Mouse (Mus musculus) left cerebral cortex, postnatal 36 days (tissue): ENCODE measurements around the gene Camk1d. TPM values are rescaled to one million over a fixed set of nuclear protein-coding genes. Genes with fewer than 3 reads are reported as not detected.

ENCODE experiments used
- DNase-seq, 2 experiments: peaks; one replicate each; pipeline ENCODE4 v3.0.0; 2021 to 2022; ENCODE audit warnings: low spot score in 2 of 2, mixed read lengths in 1 of 2
- intact Hi-C: fragments of 180-260 bp; cut with DNase I; formaldehyde crosslinking; loops from one replicate; pipeline ENCODE4 v1.15.1; 2025
- total RNA-seq, 2 experiments: library from RNA; stranded (reverse); gene quantifications; 2 replicates each; pipeline ENCODE4 v1.2.3; 2021

Gene Camk1d
- total RNA-seq, 2 experiments from 2014 or later = 121 to 124 TPM

GRCm38 (mm10) chr2:5533868-5534267 is 180.4 kb downstream of the Camk1d start:
- DNase-seq = peak; percentile 26 to 40
- intact Hi-C loops = loop anchor here (10.0 kb wide), 1 partner anchor 181 kb away; the partner anchor contains the start of gene Camk1d

DNA sequence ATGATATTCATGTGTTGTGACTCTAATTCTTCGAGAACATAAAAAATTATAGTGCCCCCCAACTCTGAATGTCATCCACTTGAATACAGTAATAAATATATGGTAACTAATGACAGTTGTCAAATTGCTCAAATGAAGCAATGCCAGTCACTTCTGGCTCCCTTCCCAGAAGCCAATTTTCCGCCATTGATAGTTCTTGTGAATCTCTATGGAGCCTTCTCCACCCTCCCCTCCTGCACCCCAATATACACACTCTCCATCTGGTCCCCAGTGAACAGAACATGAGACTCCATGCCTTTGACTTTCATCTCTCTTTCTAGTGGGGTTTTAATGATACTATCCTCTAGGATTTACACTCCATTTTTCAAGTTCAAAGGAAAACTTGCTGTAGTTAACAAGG is 184.3 kb downstream of the Camk1d start:
- intact Hi-C loops = loop anchor here (10.0 kb wide), 1 partner anchor 185 kb away; the partner anchor contains the start of gene Camk1d
- no peak for DNase-seq

DNA sequence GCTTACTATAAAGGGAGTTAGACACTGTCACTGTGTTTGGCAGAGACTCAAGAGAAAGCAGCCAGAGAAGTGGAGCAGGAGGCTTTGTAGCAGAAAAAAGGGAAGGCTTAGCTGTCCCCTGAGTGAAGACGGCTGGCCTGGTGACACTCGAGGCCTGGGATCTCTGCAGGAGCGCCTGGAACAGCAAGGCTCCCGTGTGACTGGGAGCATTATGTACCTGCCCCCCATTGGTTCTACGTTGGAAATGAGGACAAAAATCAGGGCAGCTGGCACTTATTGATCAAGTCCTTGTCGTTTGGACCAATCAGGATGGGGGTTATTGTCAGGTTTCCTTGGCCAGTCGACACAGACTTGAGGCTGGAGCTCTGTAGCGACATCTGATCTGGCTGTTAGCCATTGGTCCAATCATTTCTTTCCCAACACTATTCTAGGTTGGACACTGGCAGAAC is 195.1 kb downstream of the Camk1d start:
- intact Hi-C loops = no loop called here
- peak; percentile 18 to 25 for DNase-seq

DNA sequence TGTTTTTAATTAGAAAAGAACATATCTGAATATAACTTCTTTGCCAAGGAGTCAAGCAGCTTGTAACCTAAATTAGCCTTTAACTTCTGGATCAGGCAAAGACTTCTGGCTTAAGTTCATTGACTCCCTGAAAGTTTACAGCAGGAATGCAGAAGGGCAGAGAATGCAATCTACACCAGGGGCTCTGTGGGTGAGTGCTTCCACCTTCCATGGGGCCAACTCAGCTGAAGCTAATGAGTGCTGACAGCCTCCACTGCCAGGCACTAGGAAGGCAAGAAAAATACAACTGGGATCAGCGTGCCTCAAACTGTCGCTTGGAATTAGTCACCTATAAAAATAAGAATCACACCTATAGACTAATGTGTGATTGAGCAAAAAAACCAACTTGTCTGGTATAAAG is 199.2 kb downstream of the Camk1d start:
- intact Hi-C loops = no loop called here
- DNase-seq = no peak

GRCm38 (mm10) chr2:5514095-5514494 is 200.2 kb downstream of the Camk1d start:
- no peak for DNase-seq
- intact Hi-C loops = no loop called here

GRCm38 (mm10) chr2:5513621-5514020 is 200.7 kb downstream of the Camk1d start:
- DNase-seq = no peak
- intact Hi-C loops = no loop called here

DNA sequence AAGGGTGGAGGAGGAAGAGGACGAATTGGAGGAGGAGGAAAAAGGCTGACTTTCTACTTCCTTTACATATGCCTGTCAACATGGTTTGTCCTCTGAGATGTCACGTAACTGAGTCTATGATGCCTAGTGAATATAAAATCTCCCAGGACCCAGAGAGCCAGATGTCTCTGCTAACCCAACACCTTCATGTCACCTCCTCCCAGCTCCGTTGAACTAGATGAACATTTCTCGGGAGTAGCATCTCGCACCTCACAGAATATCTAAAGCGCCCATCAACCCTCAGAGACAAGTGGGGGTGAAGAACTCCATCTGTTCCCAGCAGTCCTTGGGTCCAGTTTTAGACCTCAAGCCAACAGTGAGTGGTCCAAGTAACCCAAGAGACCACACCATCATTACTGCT is 204.3 kb downstream of the Camk1d start:
- no peak for DNase-seq
- intact Hi-C loops = no loop called here

- DNase-seq = no peak
- intact Hi-C loops = no loop called here
These were observed 214.7 kb downstream of the Camk1d start for GRCm38 (mm10) chr2:5499620-5500019.

GRCm38 (mm10) chr2:5489916-5490315 is 224.4 kb downstream of the Camk1d start:
- DNase-seq = no peak
- intact Hi-C loops = no loop called here

DNA sequence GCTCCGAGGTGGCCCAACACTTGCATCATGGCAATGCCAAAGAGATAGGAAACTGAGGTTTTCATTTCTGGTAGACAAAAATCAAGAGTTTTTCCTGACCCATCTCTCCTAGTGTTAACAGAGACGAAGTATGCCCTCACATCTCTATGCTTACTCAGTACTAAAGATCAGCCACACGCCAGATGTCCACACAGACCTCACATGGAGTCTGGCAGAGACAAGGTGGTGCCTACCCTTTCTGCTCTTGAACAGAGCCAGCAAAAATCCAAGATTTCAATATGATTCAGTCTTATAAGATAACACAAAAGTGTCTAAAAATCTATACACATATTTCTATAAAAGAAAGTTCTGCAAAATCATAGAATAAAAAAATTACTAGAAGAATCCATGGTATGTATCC is 227.0 kb downstream of the Camk1d start:
- no peak for DNase-seq
- intact Hi-C loops = no loop called here

DNA sequence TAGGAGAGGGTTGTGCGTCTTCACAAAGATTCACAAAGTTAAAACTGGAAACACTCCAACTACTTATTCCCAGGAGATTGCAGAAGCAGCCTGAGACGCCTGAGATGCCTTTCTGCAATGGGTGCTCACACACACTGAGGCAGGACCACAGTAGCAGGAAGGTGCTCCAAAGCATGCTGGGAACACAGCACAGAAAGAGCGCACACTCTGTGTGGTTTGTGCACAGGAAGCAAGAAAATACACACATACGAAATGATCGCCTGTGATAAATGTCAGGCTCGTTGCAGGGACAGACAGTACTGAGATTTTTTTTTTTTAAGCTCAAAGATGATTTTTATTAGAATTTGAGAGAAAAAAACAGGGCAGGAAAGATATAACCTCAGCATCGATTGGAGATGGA is 227.7 kb downstream of the Camk1d start:
- DNase-seq = no peak
- intact Hi-C loops = no loop called here

GRCm38 (mm10) chr2:5485786-5486185 is 228.5 kb downstream of the Camk1d start:
- no peak for DNase-seq
- intact Hi-C loops = no loop called here

- intact Hi-C loops = no loop called here
- no peak for DNase-seq
These were observed 234.4 kb downstream of the Camk1d start for GRCm38 (mm10) chr2:5479886-5480285.

DNA sequence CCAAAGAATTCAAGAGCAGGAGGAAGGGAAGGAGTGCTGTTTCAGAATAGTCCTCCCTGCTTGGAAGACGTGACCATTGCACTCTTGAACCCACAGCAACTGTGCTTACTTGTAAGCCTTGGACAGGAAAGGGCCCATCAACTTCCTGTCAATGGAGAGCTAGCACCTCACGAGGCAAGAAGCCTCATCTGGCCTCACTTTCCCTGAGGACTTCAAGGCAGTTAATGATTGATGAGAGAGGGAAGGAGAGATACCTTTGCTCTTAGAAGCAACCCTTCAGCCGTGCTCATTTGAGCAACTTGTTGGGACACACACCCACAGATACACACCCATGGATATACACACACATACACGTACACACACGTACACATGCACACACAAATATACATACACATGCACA is 235.6 kb downstream of the Camk1d start:
- DNase-seq = no peak
- intact Hi-C loops = no loop called here

- intact Hi-C loops = no loop called here
- DNase-seq = no peak
These were observed 236.1 kb downstream of the Camk1d start for GRCm38 (mm10) chr2:5478256-5478655.

DNA sequence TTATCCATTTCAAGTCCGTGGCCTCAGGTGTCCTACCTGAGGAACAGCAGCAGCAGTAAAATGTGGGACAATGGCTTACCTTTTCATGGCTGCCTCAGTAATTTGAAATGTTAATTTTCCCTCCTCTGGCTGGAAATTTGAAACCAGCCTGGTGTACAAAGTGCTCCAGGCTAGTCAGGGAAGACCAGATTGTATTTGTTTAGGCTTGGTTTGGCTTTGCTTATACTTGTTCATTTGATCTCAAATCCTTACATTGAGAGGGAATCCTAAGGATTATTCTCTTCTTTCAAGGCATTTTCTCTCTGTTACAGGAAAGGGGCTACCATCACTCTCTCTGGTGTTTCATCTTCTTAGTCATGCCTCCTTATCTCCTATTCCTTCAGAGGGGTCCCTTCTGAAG is 236.8 kb downstream of the Camk1d start:
- intact Hi-C loops = no loop called here

DNA sequence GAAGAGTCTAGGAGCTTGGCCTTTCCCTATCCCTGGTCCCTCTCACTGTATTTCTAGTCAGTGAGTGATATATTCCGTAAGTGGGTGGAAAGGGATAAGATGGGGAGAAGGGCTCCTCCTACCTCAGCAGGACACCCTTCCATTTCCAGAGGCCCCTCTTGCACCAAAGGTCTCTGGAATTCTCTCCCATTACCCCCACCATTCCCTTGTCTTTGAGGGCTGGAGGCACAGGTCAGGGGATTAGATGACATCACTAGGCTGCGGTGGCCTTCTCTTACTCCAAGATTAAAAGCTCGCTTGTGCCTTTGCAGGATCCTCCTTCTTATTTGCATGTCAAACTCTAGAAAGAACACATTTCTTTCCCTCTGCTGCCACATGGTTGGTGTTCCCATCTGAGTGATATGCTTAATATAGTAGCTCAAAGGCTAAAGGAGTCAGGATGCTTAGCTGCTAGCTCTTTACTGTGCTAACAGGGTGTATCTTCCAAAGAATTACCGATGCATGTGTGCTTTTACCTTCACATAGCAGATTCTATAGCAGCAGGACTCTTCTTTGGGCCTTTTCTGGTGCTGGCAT is 244.9 kb downstream of the Camk1d start:
- peak; percentile 29 to 56 for DNase-seq
- intact Hi-C loops = no loop called here

More for the DNA sequence above, 236.8 kb downstream of the Camk1d start:
- DNase-seq = no peak

GRCm38 (mm10) chr2:5467537-5467936 is 246.8 kb downstream of the Camk1d start:
- intact Hi-C loops = no loop called here

DNA sequence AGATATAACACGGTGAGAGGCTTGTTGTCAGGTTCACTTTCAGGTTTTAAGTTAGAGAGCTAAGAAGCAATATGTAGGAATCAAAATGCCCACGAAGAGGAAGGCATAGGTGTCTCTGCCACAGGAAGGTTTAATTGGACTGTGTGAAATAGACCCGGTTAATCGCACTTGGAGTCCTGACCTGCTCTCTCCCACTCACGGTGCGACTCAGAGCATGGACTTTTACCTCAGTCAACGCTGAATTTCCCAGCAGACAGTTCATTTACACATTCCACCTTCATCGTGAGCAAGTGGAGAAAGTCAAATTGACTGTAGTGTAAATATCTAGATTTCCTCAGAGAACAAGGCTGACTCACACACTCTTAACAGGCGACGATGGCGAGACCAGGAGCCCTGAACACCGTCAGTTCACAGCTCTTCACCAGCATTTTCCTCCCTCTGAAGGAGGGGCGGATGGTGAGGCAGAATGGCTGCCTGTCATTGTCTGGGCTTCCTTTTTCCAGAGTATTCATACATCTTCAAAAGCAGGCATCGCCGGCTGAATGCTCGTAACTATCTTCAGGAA is 255.6 kb downstream of the Camk1d start:
- intact Hi-C loops = loop anchor here (10.0 kb wide), 2 partner anchors 136 to 256 kb away; partner anchors contain the start of gene Camk1d
- DNase-seq = no peak

More at GRCm38 (mm10) chr2:5467537-5467936, 246.8 kb downstream of the Camk1d start:
- DNase-seq = no peak

DNA sequence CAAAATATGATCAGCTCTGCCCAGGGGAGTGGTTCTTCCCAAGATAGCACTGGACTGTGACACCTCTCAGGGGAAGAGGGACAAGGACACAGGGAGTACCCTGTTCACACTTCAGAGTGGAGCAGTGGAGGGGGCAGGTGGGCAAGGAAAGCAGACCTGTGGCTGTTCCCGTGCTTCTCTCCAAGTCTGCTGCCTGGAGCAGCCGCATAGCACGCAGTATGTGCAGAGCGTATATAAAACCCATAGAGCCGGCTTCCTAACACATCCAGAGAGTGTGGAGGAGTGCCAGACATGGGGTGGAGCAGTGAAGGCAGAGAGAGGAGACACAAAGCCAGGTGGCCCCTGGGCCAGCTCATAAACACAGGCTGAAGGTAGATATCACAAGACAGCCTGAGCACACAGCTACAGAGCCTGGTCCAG is 256.2 kb downstream of the Camk1d start:
- intact Hi-C loops = loop anchor here (10.0 kb wide), 2 partner anchors 137 to 257 kb away; partner anchors contain the start of gene Camk1d
- peak; percentile 38 to 52 for DNase-seq

DNA sequence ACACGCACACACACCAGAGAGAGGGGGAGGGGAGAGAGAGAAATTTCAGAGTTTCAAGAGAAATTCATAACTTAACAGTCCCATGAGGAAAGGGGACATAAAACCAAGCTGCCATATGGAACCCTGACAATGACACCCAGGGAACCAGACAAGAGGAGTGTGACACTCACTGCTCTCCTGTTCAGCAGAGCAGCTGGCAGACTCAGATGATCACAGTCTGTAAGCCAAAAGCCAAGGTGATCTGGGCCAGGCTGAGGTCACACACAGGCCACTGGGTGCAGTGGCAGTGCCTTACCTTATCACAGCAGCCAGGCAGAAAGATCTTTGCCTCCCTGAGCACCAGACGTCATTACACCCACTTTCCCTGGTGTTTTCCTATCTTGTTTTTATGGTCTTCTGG is 258.2 kb downstream of the Camk1d start:
- no peak for DNase-seq
- intact Hi-C loops = loop anchor here (10.0 kb wide), 2 partner anchors 139 to 259 kb away; partner anchors contain the start of gene Camk1d
